Mouse (Mus musculus) neural tube, embryonic 12.5 days (tissue): ENCODE results near the gene Spaca9. TPM values are rescaled to one million over a fixed set of nuclear protein-coding genes. Genes with fewer than 3 reads are reported as not detected.

ENCODE experiments used
- ATAC-seq: fragments of 200-750 bp; cut with Nextera tagmentation; 2 replicates; pipeline ENCODE4 v1.8.0; 2017; ENCODE audit warnings: low read depth, mild to moderate bottlenecking, moderate TSS enrichment, moderate library complexity; ENCODE audit not compliant: low FRiP score
- H3K27ac ChIP-seq: fragments of 300-500 bp; sonication (generic); 2 replicates; pipeline ENCODE4 v1.5.1; 2016
- H3K27me3 ChIP-seq: fragments of 300-500 bp; sonication (generic); replicated peaks from 2 replicates; pipeline ENCODE4 v1.6.1; 2016; ENCODE audit warnings: mild to moderate bottlenecking
- H3K36me3 ChIP-seq: fragments of 300-500 bp; sonication (generic); 2 replicates; pipeline ENCODE4 v1.6.1; 2016; ENCODE audit warnings: mild to moderate bottlenecking
- H3K4me1 ChIP-seq: fragments of 300-500 bp; sonication (generic); 2 replicates; pipeline ENCODE4 v1.6.1; 2016
- H3K4me2 ChIP-seq: fragments of 300-500 bp; sonication (generic); replicated peaks from 2 replicates; pipeline ENCODE4 v1.6.1; 2016; ENCODE audit warnings: mild to moderate bottlenecking
- H3K4me3 ChIP-seq: fragments of 300-500 bp; sonication (generic); 2 replicates; pipeline ENCODE4 v1.5.1; 2016
- H3K9ac ChIP-seq: fragments of 300-500 bp; sonication (generic); 2 replicates; pipeline ENCODE4 v1.6.1; 2016; ENCODE audit warnings: mild to moderate bottlenecking
- H3K9me3 ChIP-seq: fragments of 300-500 bp; sonication (generic); 2 replicates; pipeline ENCODE4 v1.6.1; 2016; ENCODE audit warnings: mild to moderate bottlenecking
- WGBS: fragments of 180-500 bp; shearing (Covaris S2); methylation state at CpG from one replicate; pipeline ENCODE4 v1.1.7; 2016; 5-methylcytosine and 5-hydroxymethylcytosine counted together
- polyA plus RNA-seq: library from polyadenylated mRNA; unstranded; fragments of >200 nt; fragmentation: Nextera tagmentation; extraction: Ambion mirVana; gene quantifications from 2 replicates; pipeline ENCODE4 v1.2.1, GENCODE M21; 2016

Gene Spaca9
- 1.1 and 1.2 TPM in 2 replicates for polyA plus RNA-seq

- Histone ChIP-seq H3K27me3 (peaks cover 2% of the 10 kb centered on the region; the same call in 1 of the 2 replicates), H3K4me3 (peak within 1 kb of the TSS; percentile 54), H3K9ac (peak within 1 kb of the TSS; percentile 68), H3K4me1 (peaks cover 14% of the 10 kb centered on the region; the same call in 1 of the 2 replicates), H3K4me2 (peak within 1 kb of the TSS; percentile 91), H3K36me3 (no peaks in the 10 kb centered on the region), H3K27ac (no peak within 1 kb of the TSS), H3K9me3 (no peaks in the 10 kb centered on the region)
- 1% methylated on average over 53 of the region's 53 CpGs for WGBS
- peak; percentile 85 for ATAC-seq
Observed at GRCm38 (mm10) chr2:28699361-28700335, at the start of gene Spaca9, which contains the start of gene Ak8. Gene Spaca9 (minus strand): TSS chr2:28699727. Gene Ak8 (plus strand): TSS chr2:28700164.

- Histone ChIP-seq H3K4me3 (no peak overlapping the region), H3K4me1 (peaks cover 17% of the 10 kb centered on the region), H3K9me3 (no peaks in the 10 kb centered on the region), H3K27ac (no peak overlapping the region), H3K27me3 (peaks cover 31% of the 10 kb centered on the region), H3K36me3 (no peaks in the 10 kb centered on the region), H3K9ac (no peak overlapping the region), H3K4me2 (no peak overlapping the region)
- ATAC-seq: no peak
- 78% methylated on average over 2 of the region's 2 CpGs for WGBS
Observed at GRCm38 (mm10) chr2:28747705-28748104, 48.2 kb upstream of the Spaca9 start.

GRCm38 (mm10) chr2:28746682-28747332 lies 47.3 kb upstream of the Spaca9 start:
- no peak overlapping the region for H3K4me2 ChIP-seq
- H3K36me3 ChIP-seq: no peaks in the 10 kb centered on the region
- H3K27ac ChIP-seq: no peak overlapping the region
- peaks cover 22% of the 10 kb centered on the region for H3K27me3 ChIP-seq
- WGBS: 81% methylated on average over 15 of the region's 15 CpGs
- ATAC-seq: no peak
- no peak overlapping the region for H3K9ac ChIP-seq
- H3K4me1 ChIP-seq: peaks cover 11% of the 10 kb centered on the region
- H3K9me3 ChIP-seq: no peaks in the 10 kb centered on the region
- H3K4me3 ChIP-seq: no peak overlapping the region

- no peak overlapping the region for H3K4me2 ChIP-seq
- WGBS: 82% methylated on average over 8 of the region's 8 CpGs
- H3K27ac ChIP-seq: no peak overlapping the region
- no peaks in the 10 kb centered on the region for H3K9me3 ChIP-seq
- no peaks in the 10 kb centered on the region for H3K36me3 ChIP-seq
- H3K4me1 ChIP-seq: no peaks in the 10 kb centered on the region
- no peak overlapping the region for H3K4me3 ChIP-seq
- 0 out of 2 replicates have a peak, but pooled peaks cover 2% of the 10 kb centered on the region for H3K27me3 ChIP-seq
- H3K9ac ChIP-seq: no peak overlapping the region
- no peak for ATAC-seq
Observed at GRCm38 (mm10) chr2:28742701-28743100, 43.2 kb upstream of the Spaca9 start.

GRCm38 (mm10) chr2:28740159-28740558 lies 40.6 kb upstream of the Spaca9 start:
- no peaks in the 10 kb centered on the region for H3K9me3 ChIP-seq
- no peak overlapping the region for H3K4me2 ChIP-seq
- no peak overlapping the region for H3K27ac ChIP-seq
- WGBS: 84% methylated on average over 5 of the region's 5 CpGs
- H3K36me3 ChIP-seq: no peaks in the 10 kb centered on the region
- H3K4me3 ChIP-seq: no peak overlapping the region
- ATAC-seq: no peak
- no peak overlapping the region for H3K9ac ChIP-seq
- no peaks in the 10 kb centered on the region for H3K4me1 ChIP-seq
- H3K27me3 ChIP-seq: 0 out of 2 replicates have a peak, but pooled peaks cover 2% of the 10 kb centered on the region

- Histone ChIP-seq H3K9ac (no peak overlapping the region), H3K36me3 (no peaks in the 10 kb centered on the region), H3K27me3 (0 out of 2 replicates have a peak, but pooled peaks cover 2% of the 10 kb centered on the region), H3K9me3 (no peaks in the 10 kb centered on the region), H3K4me1 (no peaks in the 10 kb centered on the region), H3K4me3 (no peak overlapping the region), H3K27ac (no peak overlapping the region), H3K4me2 (no peak overlapping the region)
- ATAC-seq: no peak
- WGBS: 83% methylated on average over 5 of the region's 5 CpGs
Observed at GRCm38 (mm10) chr2:28737112-28737511, 37.6 kb upstream of the Spaca9 start.

- ATAC-seq: no peak
- Histone ChIP-seq H3K9me3 (no peaks in the 10 kb centered on the region), H3K27ac (no peak overlapping the region), H3K36me3 (no peaks in the 10 kb centered on the region), H3K4me1 (peaks cover 12% of the 10 kb centered on the region), H3K4me2 (no peak overlapping the region), H3K27me3 (no peaks in the 10 kb centered on the region), H3K4me3 (no peak overlapping the region), H3K9ac (no peak overlapping the region)
Observed at GRCm38 (mm10) chr2:28730676-28731075, 31.1 kb upstream of the Spaca9 start.

GRCm38 (mm10) chr2:28727786-28728404 lies 28.4 kb upstream of the Spaca9 start:
- Histone ChIP-seq H3K27me3 (no peaks in the 10 kb centered on the region), H3K27ac (no peak overlapping the region), H3K9me3 (no peaks in the 10 kb centered on the region), H3K4me3 (no peak overlapping the region), H3K9ac (no peak overlapping the region), H3K4me2 (peak overlapping the region; percentile 24; the same call in 1 of the 2 replicates), H3K4me1 (peaks cover 12% of the 10 kb centered on the region), H3K36me3 (no peaks in the 10 kb centered on the region)
- ATAC-seq: no peak
- 8% methylated on average over 16 of the region's 16 CpGs for WGBS

- H3K27ac ChIP-seq: no peak overlapping the region
- H3K36me3 ChIP-seq: no peaks in the 10 kb centered on the region
- ATAC-seq: no peak
- 63% methylated on average over 9 of the region's 9 CpGs for WGBS
- H3K4me3 ChIP-seq: no peak overlapping the region
- no peaks in the 10 kb centered on the region for H3K27me3 ChIP-seq
- H3K4me2 ChIP-seq: no peak overlapping the region
- peaks cover 12% of the 10 kb centered on the region for H3K4me1 ChIP-seq
- no peaks in the 10 kb centered on the region for H3K9me3 ChIP-seq
- no peak overlapping the region for H3K9ac ChIP-seq
Observed at GRCm38 (mm10) chr2:28723912-28724311, 24.4 kb upstream of the Spaca9 start.

- H3K4me2 ChIP-seq: no peak overlapping the region
- no peaks in the 10 kb centered on the region for H3K27me3 ChIP-seq
- 89% methylated on average over 8 of the region's 8 CpGs for WGBS
- no peaks in the 10 kb centered on the region for H3K36me3 ChIP-seq
- H3K27ac ChIP-seq: no peak overlapping the region
- H3K9ac ChIP-seq: no peak overlapping the region
- no peak for ATAC-seq
- no peaks in the 10 kb centered on the region for H3K9me3 ChIP-seq
- H3K4me3 ChIP-seq: no peak overlapping the region
- peaks cover 3% of the 10 kb centered on the region for H3K4me1 ChIP-seq
Observed at GRCm38 (mm10) chr2:28722419-28722818, 22.9 kb upstream of the Spaca9 start.

- H3K27ac ChIP-seq: no peak overlapping the region
- H3K27me3 ChIP-seq: no peaks in the 10 kb centered on the region
- H3K9ac ChIP-seq: no peak overlapping the region
- no peak overlapping the region for H3K4me3 ChIP-seq
- no peak for ATAC-seq
- no peak overlapping the region for H3K4me2 ChIP-seq
- H3K9me3 ChIP-seq: no peaks in the 10 kb centered on the region
- H3K4me1 ChIP-seq: no peaks in the 10 kb centered on the region; the same call in 1 of the 2 replicates
- no peaks in the 10 kb centered on the region for H3K36me3 ChIP-seq
- 83% methylated on average over 8 of the region's 8 CpGs for WGBS
Observed at GRCm38 (mm10) chr2:28713036-28713435, 13.5 kb upstream of the Spaca9 start.

- Histone ChIP-seq H3K4me3 (no peak overlapping the region), H3K27ac (no peak overlapping the region), H3K9me3 (no peaks in the 10 kb centered on the region), H3K27me3 (0 out of 2 replicates have a peak, but pooled peaks cover 2% of the 10 kb centered on the region), H3K4me1 (peaks cover 5% of the 10 kb centered on the region; the same call in 1 of the 2 replicates), H3K9ac (no peak overlapping the region), H3K4me2 (no peak overlapping the region), H3K36me3 (no peaks in the 10 kb centered on the region)
- no peak for ATAC-seq
- WGBS: 74% methylated on average over 6 of the region's 6 CpGs
Observed at GRCm38 (mm10) chr2:28706787-28707186, 7.3 kb upstream of the Spaca9 start.
